Mouse (Mus musculus): ENCODE data around the gene Mpz. TPM values are rescaled to one million over a fixed set of nuclear protein-coding genes. Genes with fewer than 3 reads are reported as not detected.

The Mpz gene
- 7.7 and 9.4 TPM in 2 replicates for polyA plus RNA-seq (2015; fragmentation: Nextera tagmentation; extraction: Ambion mirVana)

DNA sequence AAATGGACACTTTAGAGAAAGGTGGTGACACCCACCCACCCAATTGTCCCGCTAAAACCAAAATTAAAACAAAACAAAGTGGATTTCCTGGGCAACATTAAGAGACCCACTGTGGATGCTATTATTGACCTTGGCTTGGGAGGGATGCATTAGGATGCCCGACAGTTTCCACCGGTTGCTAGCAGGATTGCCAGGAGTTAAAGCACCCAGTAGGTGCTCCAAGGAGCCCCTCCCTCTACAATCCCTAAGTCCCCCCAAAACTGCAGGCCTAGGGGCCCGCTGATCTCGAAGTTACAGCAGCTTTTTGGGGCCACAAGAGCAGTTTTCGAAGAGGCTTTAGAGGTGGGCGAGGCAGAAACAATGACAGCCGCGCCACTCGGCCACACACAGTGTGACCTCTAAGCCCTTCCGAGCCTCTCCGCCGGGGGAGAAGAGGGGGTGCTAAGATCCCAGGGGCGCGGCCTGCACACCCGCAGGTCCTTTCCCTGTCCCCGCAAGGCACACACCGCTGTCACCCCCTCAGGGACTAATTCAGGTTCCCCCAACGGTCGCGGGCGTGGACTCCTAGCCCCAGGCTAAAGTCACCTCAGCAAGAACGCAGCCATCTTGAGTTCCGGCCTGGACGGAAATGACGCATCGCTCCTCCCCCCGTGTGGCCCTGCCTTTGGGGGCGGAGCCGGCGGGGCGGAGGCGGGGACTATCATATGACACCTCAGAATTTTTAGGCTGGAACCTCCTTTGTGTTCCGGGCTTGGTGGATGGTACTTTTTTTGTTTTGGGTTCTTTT is at the start of gene Mpz, which contains the start of gene Sdhc:
Gene Mpz, plus strand, starts transcription at position 738 of the 787 bp plus-strand sequence.
Gene Sdhc, minus strand, starts transcription at position 630 of the 787 bp plus-strand sequence.
- H3K4me3 ChIP-seq, result peak within 1 kb of the TSS; percentile 96
- no peaks in the 10 kb centered on the region for H3K27me3 ChIP-seq
- H3K4me2 ChIP-seq, result peak within 1 kb of the TSS; percentile 86
- peak within 1 kb of the TSS; percentile 94 for H3K27ac ChIP-seq
- H3K36me3 ChIP-seq, result peaks cover 9% of the 10 kb centered on the region
- under 1% methylated on average over 34 of the region's 34 CpGs for WGBS
- H3K4me1 ChIP-seq, result peaks cover 21% of the 10 kb centered on the region
- peak within 1 kb of the TSS; percentile 95 for H3K9ac ChIP-seq
- H3K9me3 ChIP-seq, result no peaks in the 10 kb centered on the region
- peak; percentile 87 for ATAC-seq (ENCODE audit: insufficient number of reproducible peaks, insufficient read depth, low FRiP score, low TSS enrichment, low read depth)

- H3K9ac ChIP-seq, result no peak overlapping the region
- no peaks in the 10 kb centered on the region for H3K27me3 ChIP-seq
- H3K4me1 ChIP-seq, result peaks cover 17% of the 10 kb centered on the region
- ATAC-seq (ENCODE audit: insufficient number of reproducible peaks, insufficient read depth, low FRiP score, low TSS enrichment, low read depth), result no peak
- H3K27ac ChIP-seq, result no peak overlapping the region
- no peak overlapping the region for H3K4me3 ChIP-seq
- WGBS, result 40% methylated on average over 2 of the region's 2 CpGs
- no peak overlapping the region for H3K4me2 ChIP-seq
- H3K9me3 ChIP-seq, result no peaks in the 10 kb centered on the region
- H3K36me3 ChIP-seq, result no peaks in the 10 kb centered on the region
Observed at GRCm38 (mm10) chr1:171101033-171101432, 49.5 kb upstream of the Mpz start.

DNA sequence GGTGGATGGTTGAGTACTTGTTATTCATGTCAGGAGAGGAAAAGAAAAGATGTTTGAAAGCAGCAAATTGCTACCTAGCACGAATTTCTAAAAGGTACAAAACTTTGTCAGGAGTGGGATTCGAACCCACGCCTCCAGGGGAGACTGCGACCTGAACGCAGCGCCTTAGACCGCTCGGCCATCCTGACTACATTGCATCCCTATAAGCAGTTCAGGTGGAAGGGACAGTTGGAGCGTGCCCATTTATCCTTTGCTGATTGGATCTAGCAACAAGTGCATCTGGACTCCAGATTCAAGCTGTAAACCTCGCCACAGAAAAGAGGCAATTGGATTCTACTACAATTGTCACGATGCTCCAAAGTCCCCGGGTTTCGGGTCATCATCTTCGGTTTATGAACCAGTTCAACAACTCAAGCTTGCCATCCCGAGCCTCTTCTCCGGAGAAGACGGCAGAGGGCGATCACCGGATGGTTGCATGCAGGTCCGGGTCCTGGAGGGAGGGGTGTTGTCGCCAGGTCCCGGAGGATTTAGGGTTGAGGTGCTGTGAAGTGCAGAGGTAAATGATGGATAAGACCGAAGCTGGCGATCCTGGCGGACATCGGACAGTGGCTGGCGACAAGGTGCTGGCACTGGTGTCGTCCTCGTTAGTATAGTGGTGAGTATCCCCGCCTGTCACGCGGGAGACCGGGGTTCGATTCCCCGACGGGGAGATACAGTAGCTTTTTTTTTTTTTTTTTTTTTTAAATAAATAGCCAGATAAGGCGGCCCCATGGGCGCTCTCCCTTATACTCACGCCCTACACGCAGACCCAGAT is 48.6 kb upstream of the Mpz start:
- no peaks in the 10 kb centered on the region for H3K27me3 ChIP-seq
- H3K4me1 ChIP-seq, result peaks cover 12% of the 10 kb centered on the region
- WGBS, result under 1% methylated on average over 40 of the region's 40 CpGs
- no peaks in the 10 kb centered on the region for H3K9me3 ChIP-seq
- H3K4me2 ChIP-seq, result peak overlapping the region; percentile 65
- H3K4me3 ChIP-seq, result peak overlapping the region; percentile 67
- peak overlapping the region; percentile 68 for H3K9ac ChIP-seq
- H3K27ac ChIP-seq, result peak overlapping the region; percentile 64
- peak; percentile 72 for ATAC-seq (ENCODE audit: insufficient number of reproducible peaks, insufficient read depth, low FRiP score, low TSS enrichment, low read depth)
- no peaks in the 10 kb centered on the region for H3K36me3 ChIP-seq

DNA sequence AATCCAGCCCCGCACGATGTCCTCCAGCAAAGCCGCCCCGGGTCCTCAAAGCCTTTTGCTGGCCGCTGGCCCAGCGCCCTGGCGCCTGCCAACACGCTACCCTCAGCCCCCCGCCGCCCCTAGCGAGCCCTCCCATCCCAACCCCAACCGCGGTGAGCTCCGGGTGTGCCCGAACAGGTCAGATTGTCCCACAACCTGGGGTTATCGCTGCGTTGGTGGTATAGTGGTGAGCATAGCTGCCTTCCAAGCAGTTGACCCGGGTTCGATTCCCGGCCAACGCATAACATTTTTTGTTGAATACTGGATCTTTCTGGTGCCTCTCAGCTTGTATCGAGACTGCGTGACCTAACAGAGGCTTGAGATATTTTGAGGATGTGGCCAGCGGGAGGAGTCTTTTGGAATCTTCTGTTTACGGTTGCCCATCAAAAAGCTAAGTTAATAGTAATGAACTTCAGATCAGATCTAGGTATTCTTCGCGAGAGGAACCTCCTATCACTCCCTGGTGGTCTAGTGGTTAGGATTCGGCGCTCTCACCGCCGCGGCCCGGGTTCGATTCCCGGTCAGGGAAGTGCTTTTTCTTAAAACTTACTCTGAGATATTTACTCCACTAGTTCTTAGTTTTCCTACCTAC is 47.8 kb upstream of the Mpz start:
- peak overlapping the region; percentile 64 for H3K27ac ChIP-seq
- H3K9me3 ChIP-seq, result no peaks in the 10 kb centered on the region
- H3K36me3 ChIP-seq, result no peaks in the 10 kb centered on the region
- H3K4me3 ChIP-seq, result peak overlapping the region; percentile 67
- no peaks in the 10 kb centered on the region for H3K27me3 ChIP-seq
- WGBS, result under 1% methylated on average over 35 of the region's 35 CpGs
- peak; percentile 91 for ATAC-seq (ENCODE audit: insufficient number of reproducible peaks, insufficient read depth, low FRiP score, low TSS enrichment, low read depth)
- H3K9ac ChIP-seq, result peak overlapping the region; percentile 68
- peak overlapping the region; percentile 65 for H3K4me2 ChIP-seq
- peaks cover 12% of the 10 kb centered on the region for H3K4me1 ChIP-seq

- Histone ChIP-seq H3K4me3 (peak overlapping the region; percentile 67), H3K4me1 (peaks cover 12% of the 10 kb centered on the region), H3K9me3 (no peaks in the 10 kb centered on the region), H3K36me3 (no peaks in the 10 kb centered on the region), H3K27me3 (no peaks in the 10 kb centered on the region), H3K9ac (peak overlapping the region; percentile 41), H3K27ac (0 out of 2 replicates have a peak overlapping the region, but pooled peaks have one; percentile 44), H3K4me2 (peak overlapping the region; percentile 65)
- peak; percentile 12; the same call in 1 of the 2 replicates for ATAC-seq (ENCODE audit: insufficient number of reproducible peaks, insufficient read depth, low FRiP score, low TSS enrichment, low read depth)
- WGBS, result 9% methylated on average over 10 of the region's 10 CpGs
Observed at GRCm38 (mm10) chr1:171103179-171103840, 47.2 kb upstream of the Mpz start.

DNA sequence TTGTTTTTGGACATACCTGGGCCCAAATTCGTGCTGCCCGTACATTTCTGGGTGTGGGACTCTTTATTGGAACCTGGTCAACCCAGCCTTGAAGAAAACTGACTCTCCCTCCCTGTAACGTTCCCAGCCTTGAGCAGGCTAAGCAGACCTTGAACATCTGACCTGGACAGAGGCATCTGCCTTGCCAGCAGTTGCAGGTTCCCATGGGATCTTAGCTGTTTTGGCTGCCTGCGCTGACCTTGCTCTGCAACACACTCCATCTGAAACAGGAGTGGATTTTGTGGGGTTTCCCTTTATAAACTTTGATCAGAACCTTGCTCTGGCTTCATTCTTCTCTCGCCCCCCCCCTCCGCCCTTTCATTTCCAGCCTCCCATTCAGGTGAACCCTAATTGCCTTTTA is 45.3 kb upstream of the Mpz start:
- Histone ChIP-seq H3K4me2 (no peak overlapping the region), H3K4me1 (peaks cover 12% of the 10 kb centered on the region)
- 69% methylated on average over 6 of the region's 6 CpGs for WGBS

GRCm38 (mm10) chr1:171109620-171110019 is 40.9 kb upstream of the Mpz start:
- H3K4me2 ChIP-seq, result peak overlapping the region; percentile 18; the same call in 1 of the 2 replicates
- no peak overlapping the region for H3K9ac ChIP-seq
- peaks cover 3% of the 10 kb centered on the region for H3K4me1 ChIP-seq
- H3K9me3 ChIP-seq, result no peaks in the 10 kb centered on the region
- H3K36me3 ChIP-seq, result no peaks in the 10 kb centered on the region
- 36% methylated on average over 9 of the region's 9 CpGs for WGBS
- ATAC-seq (ENCODE audit: insufficient number of reproducible peaks, insufficient read depth, low FRiP score, low TSS enrichment, low read depth), result no peak
- no peak overlapping the region for H3K4me3 ChIP-seq
- H3K27ac ChIP-seq, result no peak overlapping the region
- H3K27me3 ChIP-seq, result no peaks in the 10 kb centered on the region

More for the DNA sequence above, 45.3 kb upstream of the Mpz start:
- Histone ChIP-seq H3K4me3 (no peak overlapping the region), H3K36me3 (no peaks in the 10 kb centered on the region), H3K27me3 (no peaks in the 10 kb centered on the region), H3K27ac (no peak overlapping the region), H3K9ac (no peak overlapping the region), H3K9me3 (no peaks in the 10 kb centered on the region)
- no peak for ATAC-seq (ENCODE audit: insufficient number of reproducible peaks, insufficient read depth, low FRiP score, low TSS enrichment, low read depth)

GRCm38 (mm10) chr1:171110659-171111019 is 39.9 kb upstream of the Mpz start:
- H3K27ac ChIP-seq, result peak overlapping the region; percentile 84
- H3K27me3 ChIP-seq, result no peaks in the 10 kb centered on the region
- peaks cover 3% of the 10 kb centered on the region for H3K4me1 ChIP-seq
- H3K4me3 ChIP-seq, result peak overlapping the region; percentile 59
- H3K36me3 ChIP-seq, result no peaks in the 10 kb centered on the region
- H3K9me3 ChIP-seq, result no peaks in the 10 kb centered on the region
- H3K4me2 ChIP-seq, result peak overlapping the region; percentile 61
- no peak for ATAC-seq (ENCODE audit: insufficient number of reproducible peaks, insufficient read depth, low FRiP score, low TSS enrichment, low read depth)
- peak overlapping the region; percentile 70 for H3K9ac ChIP-seq
- 8% methylated on average over 15 of the region's 15 CpGs for WGBS

- Histone ChIP-seq H3K9me3 (no peaks in the 10 kb centered on the region), H3K4me3 (peak overlapping the region; percentile 59), H3K9ac (peak overlapping the region; percentile 70), H3K27ac (peak overlapping the region; percentile 84), H3K27me3 (no peaks in the 10 kb centered on the region), H3K36me3 (no peaks in the 10 kb centered on the region), H3K4me1 (peaks cover 3% of the 10 kb centered on the region), H3K4me2 (peak overlapping the region; percentile 61)
- peak; percentile 91 for ATAC-seq (ENCODE audit: insufficient number of reproducible peaks, insufficient read depth, low FRiP score, low TSS enrichment, low read depth)
- under 1% methylated on average over 38 of the region's 38 CpGs for WGBS
Observed at GRCm38 (mm10) chr1:171111020-171111780, 39.3 kb upstream of the Mpz start.

DNA sequence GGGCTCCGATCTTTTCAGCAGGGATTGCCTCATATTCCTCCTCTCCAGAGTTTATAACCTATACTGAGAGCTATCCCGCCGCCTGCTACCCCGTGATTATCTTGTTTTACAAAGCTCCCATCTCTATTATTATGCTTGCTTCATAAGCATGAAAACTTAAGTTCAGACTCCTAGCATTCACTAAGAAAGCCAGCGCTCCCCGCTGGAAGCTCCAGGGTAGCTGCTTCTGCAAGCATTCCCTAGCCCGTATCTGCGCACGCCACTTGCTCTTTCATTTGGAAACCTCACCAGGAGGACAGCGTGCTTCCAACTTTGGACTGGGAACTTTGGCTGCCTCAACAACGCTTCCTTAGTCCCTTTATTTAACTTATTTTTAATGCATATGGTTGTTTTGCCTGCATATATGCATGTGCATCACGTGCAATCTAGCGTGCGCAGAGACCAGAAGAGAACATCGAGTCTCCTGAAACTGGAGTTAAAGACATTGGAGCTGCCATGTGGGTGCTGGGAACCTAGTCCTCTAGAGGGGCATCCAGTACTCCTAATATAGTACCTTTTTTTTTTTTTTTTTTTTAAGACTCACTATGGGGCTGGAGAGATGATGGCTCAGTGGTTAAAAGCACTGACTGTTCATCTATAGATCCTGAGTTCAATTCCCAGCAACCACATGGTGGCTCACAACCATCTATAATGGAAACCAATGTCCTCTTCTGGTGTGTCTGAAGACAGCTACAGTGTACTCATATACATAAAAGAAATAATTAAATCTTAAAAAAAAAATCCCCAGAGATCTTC is 38.5 kb upstream of the Mpz start:
- H3K27me3 ChIP-seq, result no peaks in the 10 kb centered on the region
- H3K36me3 ChIP-seq, result no peaks in the 10 kb centered on the region
- H3K4me3 ChIP-seq, result peak overlapping the region; percentile 59
- WGBS, result 2% methylated on average over 15 of the region's 15 CpGs
- H3K4me2 ChIP-seq, result peak overlapping the region; percentile 61
- no peaks in the 10 kb centered on the region for H3K9me3 ChIP-seq
- H3K9ac ChIP-seq, result peak overlapping the region; percentile 70
- H3K27ac ChIP-seq, result peak overlapping the region; percentile 84
- H3K4me1 ChIP-seq, result peaks cover 3% of the 10 kb centered on the region
- ATAC-seq (ENCODE audit: insufficient number of reproducible peaks, insufficient read depth, low FRiP score, low TSS enrichment, low read depth), result no peak
